Mouse (Mus musculus) intestine, embryonic 15.5 days (tissue): ENCODE measurements around the gene Bmp7. TPM values are rescaled to one million over a fixed set of nuclear protein-coding genes. Genes with fewer than 3 reads are reported as not detected.

ENCODE experiments used
- polyA plus RNA-seq: library from polyadenylated mRNA; unstranded; fragments of >200 nt; fragmentation: Nextera tagmentation; extraction: Ambion mirVana; gene quantifications from 2 replicates; pipeline ENCODE4 v1.2.1, GENCODE M21; 2015

Gene Bmp7
- polyA plus RNA-seq, 1 experiment from 2014 or later = 17.4 TPM

Other genes with a start within 250 kb of the Bmp7 start
- 0.35 TPM in 1 of 2 replicates, not detected in the other for gene Spo11, start 37.4 kb upstream of the Bmp7 start, polyA plus RNA-seq
- 123 and 131 TPM in 2 replicates for gene Rae1, start 59.8 kb upstream of the Bmp7 start, polyA plus RNA-seq
- gene Rbm38, start 80.2 kb upstream of the Bmp7 start, polyA plus RNA-seq = 46.6 and 49.2 TPM in 2 replicates
- 0.23 and 0.36 TPM in 2 replicates for gene Ctcfl, start 179.2 kb upstream of the Bmp7 start, polyA plus RNA-seq
- gene Pck1, start 212.7 kb upstream of the Bmp7 start, polyA plus RNA-seq = 7.0 and 8.4 TPM in 2 replicates